Mouse (Mus musculus): ENCODE results near the gene Spats1. TPM values are rescaled to one million over a fixed set of nuclear protein-coding genes. Genes with fewer than 3 reads are reported as not detected.
A peak's percentile ranks its signal among the peaks of the same experiment; 100 is the strongest.

Spats1 gene
- total RNA-seq, 1 experiment, result 8.5 TPM

- Histone ChIP-seq H3K4me1 (ENCODE audit: control insufficient read depth in 2 of 2, insufficient read depth in 2 of 2, low read length in 2 of 2, poor library complexity in 1 of 2) (no peaks in the 10 kb centered on the region), H3K9me3 (ENCODE audit: control insufficient read depth, insufficient read depth, low read depth, low read length) (no peaks in the 10 kb centered on the region), H3K27ac (ENCODE audit: insufficient read depth, low read depth, low read length, poor library complexity, severe bottlenecking) (no peak overlapping the region), H3K4me3 (ENCODE audit: insufficient read depth in 1 of 2, low read depth in 1 of 2, low read length in 2 of 2, poor library complexity in 1 of 2, severe bottlenecking in 1 of 2) (no peak overlapping the region), H3K36me3 (ENCODE audit: control insufficient read depth, insufficient read depth, low read length, poor library complexity, severe bottlenecking) (no peaks in the 10 kb centered on the region), H3K9ac (ENCODE audit: insufficient read depth, low read depth, low read length, poor library complexity, severe bottlenecking) (no peak overlapping the region)
- in situ Hi-C loops (cut with MboI; ENCODE audit: low sequenced_read_pairs in 2 of 2, unreplicated experiment in 2 of 2), result no loop called here
- TF ChIP-seq MAFK (IDR thresholded peaks at IDR 0.05; ENCODE audit: insufficient read depth, low read depth, low read length) (no peak), ZC3H11A (IDR thresholded peaks at IDR 0.05; ENCODE audit: borderline replicate concordance, low read depth, low read length) (no peak), HCFC1 (IDR thresholded peaks at IDR 0.05; ENCODE audit: borderline replicate concordance, insufficient read depth, low read length) (no peak), CHD2 (IDR thresholded peaks at IDR 0.05; ENCODE audit: low read depth, low read length) (no peak), ZNF384 (IDR thresholded peaks at IDR 0.05; ENCODE audit: low read depth, low read length) (no peak)
- no peak for DNase-seq (ENCODE audit: low read depth, low spot score)
These were observed 10.4 kb upstream of the Spats1 start for GRCm38 (mm10) chr17:45485581-45485980.

DNA sequence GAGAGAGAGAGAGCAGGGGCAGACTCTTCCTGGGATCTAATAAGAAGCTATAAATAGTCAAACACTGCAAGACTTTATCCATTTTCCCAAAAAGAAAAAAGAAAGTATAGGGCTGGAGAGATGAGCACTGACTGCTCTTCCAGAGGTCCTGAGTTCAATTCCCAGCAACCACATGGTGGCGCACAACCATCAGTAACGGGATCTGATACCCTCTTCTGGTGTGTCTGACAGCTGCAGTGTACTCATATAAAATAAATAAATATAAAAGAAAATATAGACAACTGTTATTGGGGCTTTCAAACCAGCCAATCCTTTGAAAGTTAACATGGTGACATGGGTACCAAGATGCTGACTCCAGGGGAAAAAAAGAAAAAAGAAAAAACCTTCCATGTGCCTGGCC lies 5.2 kb upstream of the Spats1 start:
- no peak for DNase-seq (ENCODE audit: low read depth, low spot score)
- in situ Hi-C loops (cut with MboI; ENCODE audit: low sequenced_read_pairs in 2 of 2, unreplicated experiment in 2 of 2), result no loop called here
- Histone ChIP-seq H3K9me3 (ENCODE audit: control insufficient read depth, insufficient read depth, low read depth, low read length) (no peaks in the 10 kb centered on the region), H3K4me1 (ENCODE audit: control insufficient read depth in 2 of 2, insufficient read depth in 2 of 2, low read length in 2 of 2, poor library complexity in 1 of 2) (peaks cover 3 to 4% of the 10 kb centered on the region in 2 experiments), H3K4me3 (ENCODE audit: insufficient read depth in 1 of 2, low read depth in 1 of 2, low read length in 2 of 2, poor library complexity in 1 of 2, severe bottlenecking in 1 of 2) (no peak overlapping the region), H3K27ac (ENCODE audit: insufficient read depth, low read depth, low read length, poor library complexity, severe bottlenecking) (no peak overlapping the region), H3K9ac (ENCODE audit: insufficient read depth, low read depth, low read length, poor library complexity, severe bottlenecking) (no peak overlapping the region), H3K36me3 (ENCODE audit: control insufficient read depth, insufficient read depth, low read length, poor library complexity, severe bottlenecking) (no peaks in the 10 kb centered on the region)
- no peak for TF ChIP-seq HCFC1 (IDR thresholded peaks at IDR 0.05; ENCODE audit: borderline replicate concordance, insufficient read depth, low read length)
- TF ChIP-seq CHD2 (IDR thresholded peaks at IDR 0.05; ENCODE audit: low read depth, low read length), result no peak
- no peak for TF ChIP-seq MAFK (IDR thresholded peaks at IDR 0.05; ENCODE audit: insufficient read depth, low read depth, low read length)
- no peak for TF ChIP-seq ZC3H11A (IDR thresholded peaks at IDR 0.05; ENCODE audit: borderline replicate concordance, low read depth, low read length)
- TF ChIP-seq ZNF384 (IDR thresholded peaks at IDR 0.05; ENCODE audit: low read depth, low read length), result no peak

GRCm38 (mm10) chr17:45478234-45478825 lies 3.1 kb upstream of the Spats1 start:
- TF ChIP-seq ZNF384 (IDR thresholded peaks at IDR 0.05; ENCODE audit: low read depth, low read length), result no peak
- no peak for TF ChIP-seq MAFK (IDR thresholded peaks at IDR 0.05; ENCODE audit: insufficient read depth, low read depth, low read length)
- peak; percentile 94 for TF ChIP-seq ZC3H11A (IDR thresholded peaks at IDR 0.05; ENCODE audit: borderline replicate concordance, low read depth, low read length)
- TF ChIP-seq HCFC1 (IDR thresholded peaks at IDR 0.05; ENCODE audit: borderline replicate concordance, insufficient read depth, low read length), result no peak
- no peaks in the 10 kb centered on the region for H3K36me3 ChIP-seq (ENCODE audit: control insufficient read depth, insufficient read depth, low read length, poor library complexity, severe bottlenecking)
- H3K27ac ChIP-seq (ENCODE audit: insufficient read depth, low read depth, low read length, poor library complexity, severe bottlenecking), result no peak overlapping the region
- H3K4me1 ChIP-seq (ENCODE audit: control insufficient read depth in 2 of 2, insufficient read depth in 2 of 2, low read length in 2 of 2, poor library complexity in 1 of 2), result peaks cover 11 to 13% of the 10 kb centered on the region in 2 experiments
- peak; percentile 83 for DNase-seq (ENCODE audit: low read depth, low spot score)
- peak overlapping the region; percentile 22; the same call in 1 of the 2 replicates for H3K9ac ChIP-seq (ENCODE audit: insufficient read depth, low read depth, low read length, poor library complexity, severe bottlenecking)
- in situ Hi-C loops (cut with MboI; ENCODE audit: low sequenced_read_pairs in 2 of 2, unreplicated experiment in 2 of 2), result loop anchor here (10.0 kb wide), 1 partner anchor 76 kb away; the partner anchor contains the start of gene Nfkbie (in 2 of the 2)
- H3K9me3 ChIP-seq (ENCODE audit: control insufficient read depth, insufficient read depth, low read depth, low read length), result no peaks in the 10 kb centered on the region
- H3K4me3 ChIP-seq (ENCODE audit: insufficient read depth in 1 of 2, low read depth in 1 of 2, low read length in 2 of 2, poor library complexity in 1 of 2, severe bottlenecking in 1 of 2), result no peak overlapping the region

DNA sequence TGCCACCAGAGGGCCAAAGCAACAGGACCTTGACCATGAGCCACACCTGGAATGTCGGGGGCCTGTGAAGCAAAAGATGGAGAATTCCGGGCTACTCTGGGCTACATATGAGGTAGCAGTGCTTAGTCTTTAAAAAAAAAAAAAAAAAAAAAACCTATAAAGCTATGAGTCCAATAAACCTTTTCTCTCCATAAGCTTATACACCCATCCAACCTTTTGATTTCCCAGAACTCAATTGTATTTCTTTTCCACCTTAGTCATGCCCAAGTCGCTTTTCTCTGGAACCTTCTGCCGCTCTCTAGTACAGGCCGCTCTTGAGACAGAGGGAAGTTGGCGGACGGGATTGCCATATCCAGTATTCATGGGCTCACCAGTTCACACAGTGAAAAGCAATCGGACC lies 1.1 kb downstream of the Spats1 start:
- Histone ChIP-seq H3K9me3 (ENCODE audit: control insufficient read depth, insufficient read depth, low read depth, low read length) (no peaks in the 10 kb centered on the region), H3K27ac (ENCODE audit: insufficient read depth, low read depth, low read length, poor library complexity, severe bottlenecking) (peak overlapping the region; percentile 87; the same call in 1 of the 2 replicates), H3K36me3 (ENCODE audit: control insufficient read depth, insufficient read depth, low read length, poor library complexity, severe bottlenecking) (no peaks in the 10 kb centered on the region), H3K9ac (ENCODE audit: insufficient read depth, low read depth, low read length, poor library complexity, severe bottlenecking) (peak overlapping the region; percentile 71; the same call in 1 of the 2 replicates), H3K4me1 (ENCODE audit: control insufficient read depth in 2 of 2, insufficient read depth in 2 of 2, low read length in 2 of 2, poor library complexity in 1 of 2) (peaks cover 16 to 21% of the 10 kb centered on the region in 2 experiments), H3K4me3 (ENCODE audit: insufficient read depth in 1 of 2, low read depth in 1 of 2, low read length in 2 of 2, poor library complexity in 1 of 2, severe bottlenecking in 1 of 2) (peak overlapping the region; percentile 41 to 63)
- no peak for DNase-seq (ENCODE audit: low read depth, low spot score)
- peak; percentile 30; the same call in 1 of the 2 replicates for TF ChIP-seq MAFK (IDR thresholded peaks at IDR 0.05; ENCODE audit: insufficient read depth, low read depth, low read length)
- peak; percentile 52; the same call in 1 of the 2 replicates for TF ChIP-seq ZNF384 (IDR thresholded peaks at IDR 0.05; ENCODE audit: low read depth, low read length)
- no peak for TF ChIP-seq HCFC1 (IDR thresholded peaks at IDR 0.05; ENCODE audit: borderline replicate concordance, insufficient read depth, low read length)
- TF ChIP-seq CHD2 (IDR thresholded peaks at IDR 0.05; ENCODE audit: low read depth, low read length), result no peak
- TF ChIP-seq ZC3H11A (IDR thresholded peaks at IDR 0.05; ENCODE audit: borderline replicate concordance, low read depth, low read length), result no peak
- in situ Hi-C loops (cut with MboI; ENCODE audit: low sequenced_read_pairs in 2 of 2, unreplicated experiment in 2 of 2), result loop anchor here (10.0 kb wide), 1 partner anchor 81 kb away; the partner anchor contains the start of gene Nfkbie (in 2 of the 2)
